Mouse (Mus musculus) ES-E14 (cell line): ENCODE measurements at regions not wholly inside any gene's neighbourhood (a gene's known extent, or its start where the extent isn't known, plus 50 kb on each side); places are given as distances from the start of the nearest gene placed in this dataset.

Source experiments
- CHD2 ChIP-seq: IDR thresholded peaks from 2 replicates; pipeline ENCODE4 v1.6.1; 2014; ENCODE audit warnings: mild to moderate bottlenecking, low read depth, low read length, inconsistent platforms
- HCFC1 ChIP-seq: IDR thresholded peaks from 2 replicates; pipeline ENCODE4 v1.6.1; 2012; ENCODE audit warnings: low read length, inconsistent platforms, borderline replicate concordance; ENCODE audit not compliant: insufficient read depth
- MAFK ChIP-seq: IDR thresholded peaks from 2 replicates; pipeline ENCODE4 v1.6.1; 2014; ENCODE audit warnings: mild to moderate bottlenecking, low read depth, low read length, inconsistent platforms; ENCODE audit not compliant: insufficient read depth
- ZC3H11A ChIP-seq: IDR thresholded peaks from 2 replicates; pipeline ENCODE4 v1.6.1; 2012; ENCODE audit warnings: low read depth, mild to moderate bottlenecking, inconsistent platforms, low read length, borderline replicate concordance
- ZNF384 ChIP-seq: IDR thresholded peaks from 2 replicates; pipeline ENCODE4 v1.6.1; 2012; ENCODE audit warnings: low read depth, low read length, inconsistent platforms

GRCm38 (mm10) chr3:150896668-150897067, 541.0 kb upstream of the Adgrl4 start:
- no peak for TF ChIP-seq HCFC1
- TF ChIP-seq CHD2: no peak
- no peak for TF ChIP-seq ZC3H11A
- TF ChIP-seq MAFK: no peak
- TF ChIP-seq ZNF384: no peak
